In the genomic region with DNA sequence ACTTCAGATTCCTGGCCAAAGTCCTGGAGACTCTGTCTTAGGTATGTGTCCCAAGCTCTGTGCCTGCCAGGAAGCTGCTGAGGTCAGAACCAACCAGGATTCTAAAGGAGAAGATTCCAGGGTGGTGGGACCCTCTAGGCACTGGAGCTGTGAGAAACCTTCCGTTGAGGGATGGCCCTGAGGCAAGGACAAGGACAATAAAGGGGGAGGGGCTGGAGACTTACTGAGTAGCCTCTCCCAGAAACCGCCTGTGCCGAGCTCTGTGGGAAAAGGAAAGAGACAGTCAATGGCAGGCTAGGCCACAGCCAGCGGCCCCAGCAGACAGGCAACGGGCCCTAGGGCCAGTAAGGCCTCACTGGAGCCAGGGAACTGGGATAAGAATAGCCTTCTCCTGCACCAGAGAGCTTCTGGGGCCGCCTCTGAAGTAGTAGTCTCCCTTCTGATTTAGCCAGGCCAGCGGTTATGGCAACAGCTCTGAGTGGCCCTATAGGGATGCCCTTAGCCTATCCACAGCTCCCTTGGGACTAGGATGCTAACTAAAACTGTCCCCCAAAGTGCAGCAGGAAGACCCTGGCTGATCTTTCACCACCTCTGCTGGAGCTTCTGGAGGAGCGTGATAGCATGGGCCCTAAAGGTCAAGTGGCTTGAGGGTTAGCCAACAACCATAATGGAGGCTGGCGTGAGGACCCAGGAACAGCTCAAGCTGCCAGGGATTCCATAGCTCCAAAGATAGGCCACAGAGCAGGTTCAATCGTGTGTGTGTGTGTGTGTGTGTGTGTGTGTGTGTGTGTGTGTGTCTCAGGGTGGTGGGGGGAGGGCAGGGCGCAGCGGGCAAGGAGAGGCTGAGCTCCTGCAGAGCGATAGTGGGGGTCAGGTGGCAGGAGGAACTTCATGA, we compare ENCODE assay signal across 12 mouse cellular contexts. TPM values are rescaled to one million over a fixed set of nuclear protein-coding genes. Genes with fewer than 3 reads are reported as not detected.
DNase-seq lines count a peak whose midpoint lies in the region; ATAC-seq lines count a peak whose summit lies in the region.
"Had no signal": no experiment of that assay in that cellular context is flagged by ENCODE, and none has a peak within 500 bp of the region (broad histone marks: within the 10 kb centered on the region; RNA-seq: fewer than 3 reads in every experiment).

No protein-coding gene starts in this region.

- peak; percentile 40; the same call in 1 of the 2 replicates for ATAC-seq in heart, embryonic 14.5 days (ENCODE audit: insufficient number of reproducible peaks, insufficient read depth, low FRiP score, low read depth)
- ATAC-seq in midbrain, embryonic 15.5 days (replicated peaks) = peak; percentile 46
- ATAC-seq: activated CD4-positive, CD25-positive, alpha-beta regulatory T cell, adult 4 months; inflammation-experienced regulatory T-cells, adult 6 months had no signal

- no peak overlapping the region for H3K4me2 ChIP-seq in heart, embryonic 14.5 days (ENCODE audit: low read length)
- H3K4me2 ChIP-seq in midbrain, embryonic 15.5 days = peak overlapping the region; percentile 11; the same call in 1 of the 2 replicates

- H3K9ac ChIP-seq in heart, embryonic 14.5 days (ENCODE audit: low read length) = no peak overlapping the region
- no peak overlapping the region for H3K9ac ChIP-seq in midbrain, embryonic 15.5 days

- no peaks in the 10 kb centered on the region for H3K9me3 ChIP-seq in embryonic facial prominence, embryonic 10.5 days
- no peaks in the 10 kb centered on the region for H3K9me3 ChIP-seq in heart, embryonic 14.5 days (ENCODE audit: control insufficient read depth, low read length)
- no peaks in the 10 kb centered on the region for H3K9me3 ChIP-seq in midbrain, embryonic 15.5 days
- H3K9me3 ChIP-seq: megakaryocyte, embryonic 14.5 days had no signal

- H3K27ac ChIP-seq in embryonic facial prominence, embryonic 10.5 days (replicated peaks) = peak overlapping the region; percentile 77
- H3K27ac ChIP-seq in heart, embryonic 14.5 days (replicated peaks in 1 of 2; ENCODE audit: control insufficient read depth in 1 of 2, insufficient read depth in 1 of 2, low read depth in 2 of 2, low read length in 2 of 2) = peak overlapping the region; percentile 10 to 35; a peak in 2 of 4 replicates
- peak overlapping the region; percentile 80 for H3K27ac ChIP-seq in midbrain, embryonic 15.5 days

- H3K4me3 ChIP-seq in embryonic facial prominence, embryonic 10.5 days = no peak overlapping the region
- H3K4me3 ChIP-seq in heart, embryonic 14.5 days (ENCODE audit: control insufficient read depth in 1 of 2, insufficient read depth in 1 of 2, low read depth in 1 of 2, low read length in 2 of 2) = no peak overlapping the region
- no peak overlapping the region for H3K4me3 ChIP-seq in midbrain, embryonic 15.5 days

- peaks cover 18% of the 10 kb centered on the region for H3K36me3 ChIP-seq in embryonic facial prominence, embryonic 10.5 days (replicated peaks)
- peaks cover 14% of the 10 kb centered on the region for H3K36me3 ChIP-seq in heart, embryonic 14.5 days (ENCODE audit: control insufficient read depth, insufficient read depth, low read length)
- H3K36me3 ChIP-seq in midbrain, embryonic 15.5 days (replicated peaks) = no peaks in the 10 kb centered on the region; the same call in 1 of the 2 replicates

- H3K4me1 ChIP-seq in embryonic facial prominence, embryonic 10.5 days = peaks cover 40% of the 10 kb centered on the region
- H3K4me1 ChIP-seq in heart, embryonic 14.5 days (ENCODE audit: control insufficient read depth in 2 of 2, insufficient read depth in 2 of 2, low read length in 2 of 2) = peaks cover 18 to 32% of the 10 kb centered on the region in 2 experiments
- peaks cover 31% of the 10 kb centered on the region for H3K4me1 ChIP-seq in midbrain, embryonic 15.5 days

- 38% methylated on average over 13 of the region's 13 CpGs for WGBS in embryonic facial prominence, embryonic 10.5 days
- WGBS in heart, embryonic 14.5 days = 36% methylated on average over 13 of the region's 13 CpGs
- 30% methylated on average over 13 of the region's 13 CpGs for WGBS in midbrain, embryonic 15.5 days

- DNase-seq in embryo, embryonic 10.5 days (ENCODE audit: low spot score) = peak; percentile 33
- no peak for DNase-seq in embryo, embryonic 9.5 days (ENCODE audit: extremely low spot score)
- DNase-seq in embryonic facial prominence, embryonic 10.5 days (ENCODE audit: low spot score) = peak; percentile 15
- DNase-seq in urinary bladder, postnatal 10 days (ENCODE audit: low spot score) = no peak
- no peak for DNase-seq in right cerebral cortex, postnatal 25 days
- DNase-seq in thymus, postnatal 25 days = no peak
- DNase-seq: spleen, adult 18-20 months had no signal

- H3K27me3 ChIP-seq in embryonic facial prominence, embryonic 10.5 days (replicated peaks; ENCODE audit: low read depth, poor library complexity, severe bottlenecking) = no peaks in the 10 kb centered on the region; the same call in 1 of the 2 replicates
- H3K27me3 ChIP-seq in heart, embryonic 14.5 days (ENCODE audit: control insufficient read depth, insufficient read depth, low read length) = no peaks in the 10 kb centered on the region
- H3K27me3 ChIP-seq in midbrain, embryonic 15.5 days (replicated peaks) = no peaks in the 10 kb centered on the region
- H3K27me3 ChIP-seq: megakaryocyte, embryonic 14.5 days had no signal

RNA-seq across cellular contexts. Expression of a gene that starts 32.2 kb away (rescaled TPM):
- polyA plus RNA-seq in embryonic facial prominence, embryonic 10.5 days (2016; fragmentation: Nextera tagmentation; extraction: Ambion mirVana) = 21.5 and 23.5 TPM in 2 replicates
- polyA plus RNA-seq in heart, embryonic 14.5 days (2014; fragmentation: Nextera tagmentation; extraction: Ambion mirVana) = 12.8 and 13.5 TPM in 2 replicates
- 24.2 and 25.9 TPM in 2 replicates for polyA plus RNA-seq in midbrain, embryonic 15.5 days (2015; fragmentation: Nextera tagmentation; extraction: Ambion mirVana)

Comparison
In these comparisons a context has a peak if more than half of its experiments do, and no peak if none do; other contexts are left out.
1. DNase-seq: peak in embryo, embryonic 10.5 days (single experiment) and embryonic facial prominence, embryonic 10.5 days (single experiment); none in embryo, embryonic 9.5 days (single experiment), urinary bladder, postnatal 10 days (single experiment), right cerebral cortex, postnatal 25 days (single experiment) and thymus, postnatal 25 days (single experiment).
2. H3K27ac ChIP-seq: peak in every context shown above with its lines; median percentile 80 in midbrain, embryonic 15.5 days; 77 in embryonic facial prominence, embryonic 10.5 days; 22 in heart, embryonic 14.5 days.